Mouse (Mus musculus): ENCODE measurements around the gene C2cd3.

Gene C2cd3

DNA sequence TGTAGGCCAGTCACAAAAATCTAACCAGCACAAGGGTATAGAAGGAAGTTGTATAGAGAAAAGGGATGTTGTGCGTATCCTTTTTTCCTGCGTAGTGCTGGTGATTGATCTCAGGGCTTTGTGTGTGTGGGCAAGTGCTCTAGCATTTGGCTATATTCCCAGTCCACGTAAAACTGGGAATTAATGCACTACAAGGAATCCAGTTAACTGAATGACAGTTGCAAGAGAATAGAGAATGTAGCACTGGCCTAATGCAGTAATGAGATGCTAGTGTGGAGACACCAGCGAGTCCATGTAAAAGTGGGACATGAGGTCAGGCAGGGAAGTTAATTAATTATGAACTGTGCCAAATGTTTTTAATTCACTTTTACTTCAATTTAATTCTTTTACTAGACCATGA, 30.7 kb downstream of the C2cd3 start:
- no peak for DNase-seq (ENCODE audit: low read depth, low spot score)

DNA sequence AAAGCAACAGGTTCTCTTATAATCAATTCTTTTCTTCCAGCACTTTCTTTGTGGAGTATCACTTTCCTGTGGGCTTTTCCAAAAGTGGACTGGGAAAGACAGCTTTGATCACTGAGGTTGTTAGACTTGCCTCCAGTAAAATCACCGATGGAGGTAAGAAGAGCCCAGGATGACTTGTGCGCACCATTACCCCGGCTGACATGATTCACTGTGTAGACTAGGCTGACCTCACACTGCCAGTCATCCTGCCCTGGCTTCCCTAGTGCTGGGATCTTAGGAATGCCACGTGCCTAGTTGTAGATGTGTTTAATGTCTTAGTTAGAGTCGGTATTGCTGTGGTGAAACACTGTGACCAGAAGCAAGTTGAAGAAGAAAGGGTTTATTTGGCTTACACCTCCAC, 35.6 kb downstream of the C2cd3 start:
- DNase-seq (ENCODE audit: low read depth, low spot score) = no peak

DNA sequence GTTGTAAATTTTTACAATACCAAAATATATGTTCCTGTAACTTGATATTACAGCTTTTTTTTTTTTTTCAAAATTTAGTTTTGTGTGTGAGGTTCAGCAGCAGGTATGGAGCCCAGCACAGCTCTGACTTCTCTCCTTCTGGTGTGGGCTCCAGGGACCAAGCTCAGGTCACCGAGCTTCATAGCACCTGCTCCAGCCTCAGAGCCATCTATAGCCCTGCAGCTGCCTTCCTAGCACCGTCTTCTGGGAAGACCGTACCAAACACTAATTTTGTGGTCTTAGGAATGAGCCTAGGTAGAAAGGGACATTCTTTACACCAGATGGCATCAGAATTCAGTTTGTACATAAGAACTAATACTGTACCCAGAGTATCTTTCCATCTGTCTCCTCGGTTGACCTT, 36.7 kb downstream of the C2cd3 start:
- DNase-seq (ENCODE audit: low read depth, low spot score) = no peak

DNA sequence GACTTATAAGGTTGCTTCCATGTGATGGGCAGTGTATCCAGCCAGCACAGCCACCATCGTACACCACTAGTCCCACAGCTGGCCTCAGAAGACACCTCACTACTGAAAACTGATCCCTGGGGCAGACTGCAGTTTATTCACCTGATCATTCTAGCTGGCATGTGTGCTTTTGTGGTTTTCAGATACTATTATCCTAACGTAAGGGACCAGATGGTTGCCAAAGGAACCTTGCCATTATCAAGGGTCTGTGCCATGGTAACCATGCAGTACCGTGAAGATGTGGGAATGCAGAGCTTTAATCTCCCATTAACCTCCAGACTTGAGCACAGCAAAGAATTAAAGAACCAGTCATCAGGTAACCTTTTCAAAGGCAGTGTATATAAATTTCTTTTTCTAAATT, 53.8 kb downstream of the C2cd3 start:
- DNase-seq (ENCODE audit: low read depth, low spot score) = no peak

DNA sequence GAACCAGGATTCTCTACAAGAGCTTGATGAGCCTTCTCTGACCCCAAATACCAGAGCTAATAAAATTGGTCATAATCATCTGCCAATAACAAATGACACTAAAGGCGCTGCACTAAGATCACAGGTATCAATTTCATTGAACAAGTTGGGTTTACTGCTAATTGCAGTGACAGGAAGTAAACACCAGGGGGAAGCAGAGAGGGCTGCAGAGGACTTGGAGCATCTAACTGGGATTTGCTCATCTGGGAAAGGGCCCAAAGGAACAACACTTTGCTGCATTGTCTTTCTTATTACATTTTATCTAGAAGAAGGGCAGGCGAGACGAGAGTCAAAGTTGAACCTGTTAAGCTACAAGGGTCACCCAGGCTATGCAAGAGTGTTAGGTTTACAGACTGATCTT, 57.1 kb downstream of the C2cd3 start:
- DNase-seq (ENCODE audit: low read depth, low spot score) = peak; percentile 4

DNA sequence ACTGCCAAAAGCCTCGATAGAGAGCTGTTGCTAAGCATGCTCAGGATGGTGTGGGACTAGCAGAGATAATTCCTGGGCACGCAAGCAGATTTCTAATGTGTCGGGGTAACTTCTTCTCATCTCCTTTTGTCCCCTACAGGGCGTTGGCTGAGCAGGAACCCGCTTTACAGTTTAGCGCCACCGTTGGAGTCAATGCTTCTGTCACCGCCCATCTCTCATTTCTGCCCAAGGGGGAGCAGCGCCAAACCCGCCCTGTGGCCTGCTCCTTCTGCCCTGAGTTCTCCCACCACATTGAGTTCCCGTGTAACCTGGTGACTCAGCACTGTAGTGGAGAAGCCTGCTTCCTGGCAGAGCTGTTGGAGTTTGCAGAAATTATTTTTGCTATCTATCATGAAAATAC, 57.9 kb downstream of the C2cd3 start:
- no peak for DNase-seq (ENCODE audit: low read depth, low spot score)

DNA sequence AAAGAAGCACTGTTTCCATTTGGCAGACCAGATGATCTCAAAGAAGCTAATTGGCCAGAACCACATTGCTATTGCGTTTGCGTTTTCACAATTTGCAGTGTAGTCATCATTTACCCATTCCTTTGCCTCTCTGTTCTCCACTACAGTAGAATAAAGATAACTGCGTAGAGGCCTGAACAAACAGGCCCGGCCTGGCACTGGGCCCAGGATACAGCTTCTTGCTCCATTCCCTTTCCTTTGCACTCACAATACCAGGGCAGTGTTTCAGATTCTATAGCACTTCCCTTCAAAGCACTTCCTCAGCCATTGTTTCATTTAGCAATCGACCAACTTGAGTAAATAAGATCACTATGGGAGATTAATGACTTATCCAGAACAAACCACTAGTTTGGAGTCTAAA, 59.1 kb downstream of the C2cd3 start:
- no peak for DNase-seq (ENCODE audit: low read depth, low spot score)

DNA sequence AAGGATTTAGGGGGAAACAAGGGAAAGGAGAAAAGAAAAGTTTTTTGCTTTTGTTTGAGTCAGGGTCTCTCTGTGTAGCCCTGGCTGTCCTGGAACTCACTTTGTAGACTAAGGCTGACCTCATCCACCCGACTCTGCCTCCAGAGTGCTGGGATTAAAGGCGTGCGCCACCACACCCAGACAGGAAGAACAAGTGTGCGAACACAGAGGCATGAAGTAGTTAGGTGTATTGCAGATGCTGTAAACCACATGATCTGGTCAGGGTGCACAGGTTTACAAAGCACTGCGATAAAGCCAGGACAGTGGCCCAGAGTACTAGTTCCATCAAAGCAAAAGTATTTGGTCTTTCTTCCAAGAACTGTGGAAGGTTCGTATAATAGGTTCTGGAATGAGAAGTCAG, 61.3 kb downstream of the C2cd3 start:
- DNase-seq (ENCODE audit: low read depth, low spot score) = no peak

DNA sequence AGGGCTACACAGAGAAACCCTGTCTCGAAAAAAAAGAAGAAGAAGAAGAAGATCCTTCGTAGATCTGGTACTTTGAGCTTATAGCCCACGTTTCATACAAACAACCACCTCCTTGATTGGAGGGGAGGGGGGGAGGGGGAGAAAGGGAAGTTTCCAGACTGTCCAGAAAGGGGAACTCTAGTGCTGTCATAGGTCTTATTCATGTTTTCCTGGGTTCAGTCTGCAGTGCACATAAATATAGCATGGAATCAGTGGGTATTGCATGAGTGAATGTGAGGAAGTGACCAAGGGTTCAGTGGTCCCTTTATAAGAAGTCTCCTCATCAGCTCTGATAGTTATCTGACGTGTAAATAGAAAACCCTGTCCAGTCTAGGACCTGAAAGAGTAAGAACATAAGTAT, 71.7 kb downstream of the C2cd3 start:
- no peak for DNase-seq (ENCODE audit: low read depth, low spot score)

DNA sequence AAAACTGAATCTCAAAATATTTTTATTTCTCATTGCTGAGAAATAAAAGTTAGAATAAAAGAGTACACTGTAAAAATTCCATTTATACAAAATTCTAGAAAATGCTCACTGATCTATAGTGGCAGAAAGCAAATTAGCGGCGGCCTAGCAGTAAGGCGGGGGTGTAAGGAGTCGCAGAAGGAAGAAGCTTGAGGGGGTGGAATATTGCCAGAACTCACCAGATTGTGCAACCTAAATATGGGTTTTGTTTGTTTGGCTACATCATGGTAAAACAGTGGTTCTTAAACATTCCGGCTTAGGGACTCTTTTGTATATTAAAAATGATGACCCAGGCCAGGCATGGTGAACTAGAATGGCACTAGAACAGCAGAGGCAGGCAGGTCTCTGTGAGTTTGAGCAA, 74.2 kb downstream of the C2cd3 start:
- DNase-seq (ENCODE audit: low read depth, low spot score) = no peak

DNA sequence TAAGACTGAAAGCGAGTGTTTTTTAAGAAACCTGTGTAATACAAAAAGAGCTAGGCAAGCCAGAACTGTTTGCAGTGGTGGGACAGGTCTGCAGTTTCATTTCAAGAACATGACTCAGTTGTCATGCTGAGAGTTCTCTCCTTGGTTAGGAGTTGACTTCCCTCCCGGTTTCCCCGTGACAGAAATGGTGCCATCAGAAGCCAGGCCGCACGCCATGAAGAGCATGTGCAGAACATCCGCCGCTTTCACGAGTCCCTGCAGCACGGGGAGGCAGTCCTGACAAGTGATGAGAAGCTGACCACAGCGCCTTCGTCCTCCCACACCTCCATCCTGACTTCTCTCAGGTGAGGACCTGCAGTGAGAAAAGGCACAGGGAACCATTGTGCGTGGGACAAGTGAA, 76.5 kb downstream of the C2cd3 start:
- no peak for DNase-seq (ENCODE audit: low read depth, low spot score)

DNA sequence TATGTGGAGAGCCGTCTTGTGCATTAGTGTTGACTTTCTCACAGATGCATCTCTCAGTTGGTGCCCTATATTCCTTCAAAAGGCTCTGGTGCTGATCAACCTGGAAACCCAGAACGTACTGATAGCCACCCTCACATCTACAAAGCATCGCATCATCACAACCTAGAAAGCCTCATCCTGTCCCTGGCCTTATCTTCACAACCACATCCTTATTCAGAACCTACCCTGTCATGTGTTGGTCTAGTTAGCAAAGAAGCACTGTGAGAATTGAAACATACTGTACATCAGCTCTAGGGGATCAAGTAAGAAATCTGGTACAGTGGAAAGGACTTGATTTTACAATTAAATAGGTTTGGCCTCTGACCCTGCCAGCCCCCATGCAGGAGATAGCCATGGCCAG, 77.0 kb downstream of the C2cd3 start:
- no peak for DNase-seq (ENCODE audit: low read depth, low spot score)

DNA sequence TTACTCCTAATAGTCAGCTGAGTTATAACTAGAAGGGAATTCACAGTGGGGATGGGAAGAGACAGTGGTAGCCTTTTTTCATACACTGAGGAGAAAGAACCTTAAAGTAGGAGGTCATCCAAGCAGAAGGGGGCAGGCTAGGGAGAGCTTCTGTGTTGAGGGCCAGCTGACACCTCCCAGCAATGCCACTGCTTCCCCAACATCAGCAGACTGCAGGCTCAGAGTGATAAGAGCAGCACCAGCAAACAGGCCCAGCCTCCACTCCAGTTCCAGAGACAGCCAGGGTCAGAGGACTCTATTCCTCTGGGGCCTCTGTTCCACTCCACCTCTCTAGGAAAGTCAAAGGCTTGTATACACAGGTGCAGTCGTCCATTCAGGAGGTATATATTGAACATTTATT, 86.1 kb downstream of the C2cd3 start:
- no peak for DNase-seq (ENCODE audit: low read depth, low spot score)

DNA sequence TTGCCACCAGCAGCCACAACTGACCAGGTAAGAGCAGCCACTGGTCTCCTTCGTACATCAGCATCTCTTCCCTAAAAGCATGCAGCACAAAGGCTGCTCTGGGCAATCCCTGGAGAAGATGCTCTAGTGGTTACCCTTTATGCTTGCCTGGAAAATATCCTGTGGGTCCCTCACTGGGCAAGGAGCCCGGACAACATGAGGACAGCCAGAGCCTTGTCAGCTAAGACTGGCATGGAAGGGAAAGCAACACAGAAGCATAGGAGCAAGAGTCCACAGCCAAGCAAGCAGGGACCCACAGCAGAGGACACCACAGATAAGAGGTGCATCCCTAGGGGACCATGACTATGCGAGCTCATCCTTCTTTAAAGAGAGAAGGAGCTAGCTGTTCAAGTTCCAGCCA, 87.8 kb downstream of the C2cd3 start:
- DNase-seq (ENCODE audit: low read depth, low spot score) = no peak

DNA sequence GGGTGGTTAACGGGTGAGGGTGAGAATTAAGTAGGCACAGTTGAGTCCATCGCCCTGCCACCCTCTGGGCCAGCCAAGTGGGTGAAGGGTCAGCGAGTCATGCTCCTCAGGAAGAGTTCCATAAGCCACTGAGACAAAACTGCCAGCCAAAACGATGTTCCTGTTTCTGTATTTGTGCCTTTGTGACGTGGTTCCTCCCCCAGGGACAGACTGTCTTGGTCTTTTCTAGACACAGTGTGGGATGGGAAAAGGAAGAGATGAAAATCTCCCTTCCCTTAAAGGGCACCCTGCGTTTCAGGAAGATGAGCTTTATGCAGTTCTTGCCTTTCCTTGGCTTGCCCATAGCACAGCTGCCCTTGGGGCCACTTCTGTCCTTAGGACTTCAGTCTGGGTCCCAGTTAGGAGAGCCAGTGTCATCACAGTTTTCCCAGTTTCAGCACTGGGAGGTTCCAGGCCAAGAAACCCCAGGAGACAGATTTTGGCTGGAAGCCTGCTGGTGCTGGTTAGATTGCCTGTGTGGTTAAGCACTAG, 89.7 kb downstream of the C2cd3 start:
- DNase-seq (ENCODE audit: low read depth, low spot score) = no peak

DNA sequence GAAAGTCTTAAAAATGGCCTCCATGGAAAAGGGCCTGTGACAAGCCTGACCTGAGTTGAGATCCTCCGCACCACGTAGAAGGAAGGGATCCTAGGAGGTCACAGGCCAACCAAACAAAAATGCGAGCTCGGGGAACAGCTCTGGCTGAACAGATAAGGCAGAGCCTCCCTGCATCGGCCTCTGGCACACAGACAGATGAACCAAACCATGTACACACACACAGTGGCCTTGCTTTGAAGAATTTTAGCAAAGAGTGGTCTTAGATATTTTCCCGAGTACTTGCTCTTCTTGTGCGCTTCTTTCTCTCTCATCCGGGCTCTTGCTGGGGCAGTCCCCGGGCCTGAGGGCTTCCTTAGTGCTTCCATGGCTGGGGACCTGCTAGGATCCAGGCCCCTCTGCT, 91.2 kb downstream of the C2cd3 start:
- DNase-seq (ENCODE audit: low read depth, low spot score) = no peak

DNA sequence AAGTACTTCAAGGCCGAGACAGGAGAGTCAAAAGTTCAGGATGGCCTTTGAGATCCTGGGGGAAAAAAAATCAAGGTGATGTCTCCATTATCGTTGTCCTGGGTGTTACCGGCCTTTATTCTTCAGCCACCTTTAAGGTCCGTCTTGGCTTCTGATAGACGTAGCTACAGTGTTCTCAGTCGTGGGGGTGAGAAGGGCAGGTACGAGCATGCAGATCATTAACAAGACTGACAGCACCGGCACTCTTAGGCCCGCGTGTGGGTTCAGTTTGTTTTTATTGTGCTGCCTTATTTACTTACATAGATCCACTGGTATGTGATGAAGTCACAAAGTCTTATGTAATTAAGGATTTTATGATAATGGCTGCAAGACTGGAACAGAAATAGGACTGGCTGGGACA, 91.7 kb downstream of the C2cd3 start:
- DNase-seq (ENCODE audit: low read depth, low spot score) = no peak

DNA sequence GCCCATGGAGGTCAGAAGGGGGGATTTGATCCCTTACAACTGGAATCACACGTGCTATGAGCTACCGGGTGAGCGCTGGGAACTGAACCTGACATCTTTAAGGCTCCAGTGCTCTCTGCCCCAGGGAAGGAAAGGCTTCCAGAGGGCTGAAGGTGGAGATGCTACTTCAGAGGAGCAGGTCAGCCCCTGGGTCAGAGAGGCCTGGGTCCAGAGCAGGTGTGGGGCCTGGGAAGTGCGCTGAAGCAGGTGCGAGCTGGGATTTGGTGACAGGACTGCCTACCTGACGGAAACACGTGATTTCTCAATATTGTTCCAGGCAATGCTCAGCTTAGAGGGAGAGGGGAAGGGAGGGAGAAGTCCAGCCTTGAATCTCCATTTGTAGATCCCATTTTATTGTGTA, 92.2 kb downstream of the C2cd3 start:
- DNase-seq (ENCODE audit: low read depth, low spot score) = no peak

DNA sequence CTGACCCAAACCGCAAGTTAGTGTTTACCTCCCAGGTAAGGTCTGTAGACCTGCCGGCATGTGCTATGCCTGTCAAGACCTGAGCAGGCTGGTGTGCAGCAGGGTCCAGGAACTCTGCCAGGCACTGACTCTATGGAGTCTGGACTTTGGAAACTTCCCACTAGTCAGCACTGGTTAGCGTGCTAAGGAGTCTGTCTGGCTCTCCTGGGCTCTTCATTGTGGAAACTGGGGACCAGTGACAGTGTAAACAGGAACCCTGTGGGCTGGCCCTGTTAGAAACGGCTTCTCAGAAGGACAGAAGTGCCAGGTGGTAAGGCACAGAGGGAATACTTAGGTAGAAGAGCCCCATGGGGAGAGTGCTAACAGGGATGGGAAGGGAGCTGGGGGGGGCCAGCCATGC, 93.2 kb downstream of the C2cd3 start:
- DNase-seq (ENCODE audit: low read depth, low spot score) = no peak

DNA sequence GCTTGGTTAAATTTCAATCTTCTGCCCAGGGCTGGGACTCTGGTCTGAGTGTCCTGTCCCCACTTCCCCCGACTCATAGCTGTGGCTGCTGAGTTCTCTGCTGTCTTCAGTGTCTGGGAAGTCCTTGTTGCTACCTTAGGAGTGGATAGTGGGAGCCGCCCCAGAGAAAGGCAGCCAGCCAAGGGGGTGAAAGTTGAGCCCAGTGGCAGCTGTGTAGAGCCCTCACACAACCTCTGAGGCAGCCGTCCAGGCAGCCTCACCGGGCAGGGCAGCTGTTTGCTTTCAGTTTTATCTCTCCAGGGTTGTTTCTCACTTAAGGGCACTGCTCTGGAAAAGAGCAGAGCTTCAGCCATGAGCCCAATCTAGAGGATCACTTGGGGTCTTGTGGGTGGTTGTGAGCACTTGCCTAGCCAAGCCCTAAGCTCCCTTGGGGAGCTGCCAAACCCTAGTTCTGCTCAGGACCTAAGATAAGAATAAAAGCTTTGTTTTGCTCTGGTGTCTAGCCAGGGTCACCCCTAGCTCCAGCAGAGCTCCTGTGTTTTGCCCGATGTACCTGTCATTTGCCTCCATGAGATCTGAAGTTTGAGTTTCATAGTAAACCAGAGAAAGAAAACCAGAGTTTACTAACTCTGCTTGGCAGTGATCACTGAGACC, 93.8 kb downstream of the C2cd3 start:
- no peak for DNase-seq (ENCODE audit: low read depth, low spot score)

DNA sequence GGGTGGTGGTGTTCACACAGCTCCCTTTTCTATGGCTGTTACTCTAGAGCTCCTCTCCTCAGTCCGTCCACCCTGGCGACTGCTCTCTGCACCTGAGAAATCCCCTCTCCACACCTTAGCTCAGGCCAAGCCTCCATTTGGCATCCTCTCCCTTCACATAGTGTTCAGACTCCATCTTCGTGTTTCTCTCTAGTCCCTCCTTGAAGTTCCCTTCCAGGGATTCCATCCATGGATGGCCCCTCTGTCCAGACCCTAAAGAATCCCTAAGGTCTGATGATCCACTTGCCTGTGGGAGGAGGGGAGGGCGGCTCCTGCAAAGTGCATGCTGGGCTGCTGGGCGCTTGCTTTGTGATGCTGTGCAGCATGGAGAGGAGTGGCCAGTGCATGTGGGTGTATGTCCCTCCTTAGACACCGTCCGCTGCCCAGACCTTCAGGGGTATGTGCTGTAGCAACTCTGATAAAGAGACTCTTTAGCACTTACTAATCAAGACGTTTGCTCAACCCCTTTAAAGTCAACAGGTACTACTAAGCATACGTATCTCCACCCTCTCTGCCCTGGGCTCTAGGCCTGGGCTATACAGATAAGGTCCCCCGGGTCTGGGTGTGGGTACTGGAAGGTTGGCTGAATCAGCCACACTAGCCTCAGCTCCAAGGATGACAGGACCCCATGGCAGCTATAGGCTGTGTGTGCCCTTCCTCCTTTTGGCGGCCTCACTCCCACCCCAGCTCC, 94.9 kb downstream of the C2cd3 start:
- peak; percentile 16 for DNase-seq (ENCODE audit: low read depth, low spot score)

DNA sequence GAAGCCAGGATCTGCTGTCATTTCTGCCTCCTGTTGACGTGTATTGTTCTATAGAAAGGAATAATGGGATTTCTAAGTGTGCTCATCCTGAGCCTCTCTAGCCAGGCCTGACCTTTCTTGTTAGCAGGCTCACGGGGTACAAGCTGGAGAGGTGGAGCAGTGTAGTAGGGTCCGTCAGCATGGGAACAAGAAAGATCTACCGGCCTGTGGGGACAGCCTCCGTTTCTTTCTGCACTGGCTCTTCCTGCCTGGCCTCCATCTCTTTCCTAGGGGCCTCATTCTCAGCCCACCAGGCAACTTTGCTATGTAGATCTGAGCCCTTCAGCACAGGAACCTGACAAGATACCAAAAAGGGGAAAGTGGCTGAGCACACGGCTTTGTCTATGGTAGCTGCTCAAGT, 96.7 kb downstream of the C2cd3 start:
- DNase-seq (ENCODE audit: low read depth, low spot score) = no peak

DNA sequence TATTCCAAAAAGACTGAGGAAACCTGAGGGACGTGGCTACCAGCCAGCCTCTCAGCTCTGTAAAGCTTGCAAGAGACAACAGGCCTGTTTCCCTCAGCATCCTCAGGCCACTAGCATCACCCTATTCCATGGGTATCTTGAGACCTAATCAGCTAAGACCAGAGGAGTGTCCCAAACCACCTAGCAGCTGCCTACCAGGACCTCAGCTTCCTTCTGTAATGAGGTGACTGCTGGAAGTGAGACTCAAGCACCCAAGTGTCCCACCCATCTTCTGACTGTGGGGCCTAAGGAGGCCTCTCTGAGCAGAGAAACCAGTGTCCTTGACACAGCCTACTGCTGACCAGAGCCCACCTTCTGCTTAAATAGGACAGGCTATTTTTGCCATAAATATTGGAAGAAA, 97.5 kb downstream of the C2cd3 start:
- DNase-seq (ENCODE audit: low read depth, low spot score) = no peak

Data from embryo, embryonic 11.5 days (tissue).